Mouse (Mus musculus) E14TG2a.4 (cell line): ENCODE data around the gene Gng11.

ENCODE experiments used
- H3K27me3 ChIP-seq: 2 replicates; pipeline ENCODE4 v1.6.1; 2014; ENCODE audit warnings: low read length, control low read depth; ENCODE audit not compliant: insufficient read depth
- H3K36me3 ChIP-seq: 2 replicates; pipeline ENCODE4 v1.6.1; 2014; ENCODE audit warnings: low read length, control low read depth; ENCODE audit not compliant: insufficient read depth
- H3K4me1 ChIP-seq: replicated peaks from 2 replicates; pipeline ENCODE4 v1.6.1; 2014; ENCODE audit warnings: low read depth, low read length, control low read depth
- H3K4me3 ChIP-seq: replicated peaks from 2 replicates; pipeline ENCODE4 v1.5.1; 2014; ENCODE audit warnings: mild to moderate bottlenecking, low read length
- H3K9me3 ChIP-seq: 2 replicates; pipeline ENCODE4 v1.6.1; 2014; ENCODE audit warnings: low read length, control low read depth
- CTCF ChIP-seq: conservative IDR thresholded peaks from 2 replicates; pipeline ENCODE4 v1.5.1; 2014; ENCODE audit warnings: low read length
- NANOG ChIP-seq: IDR thresholded peaks from 2 replicates; pipeline ENCODE4 v1.6.1; 2014; ENCODE audit warnings: borderline replicate concordance, low read length, mixed read lengths
- POU5F1 ChIP-seq: IDR thresholded peaks from 2 replicates; pipeline ENCODE4 v1.6.1; 2014; ENCODE audit warnings: low read length, borderline replicate concordance

The Gng11 gene

GRCm38 (mm10) chr6:4041821-4042220 is 38.1 kb downstream of the Gng11 start:
- Histone ChIP-seq H3K36me3 (no peaks in the 10 kb centered on the region), H3K27me3 (no peaks in the 10 kb centered on the region), H3K4me1 (no peaks in the 10 kb centered on the region), H3K9me3 (no peaks in the 10 kb centered on the region), H3K4me3 (no peak overlapping the region)
- no peak for TF ChIP-seq NANOG
- TF ChIP-seq CTCF, result no peak
- no peak for TF ChIP-seq POU5F1

GRCm38 (mm10) chr6:4047200-4047599 is 43.5 kb downstream of the Gng11 start:
- Histone ChIP-seq H3K4me1 (no peaks in the 10 kb centered on the region), H3K36me3 (no peaks in the 10 kb centered on the region), H3K27me3 (no peaks in the 10 kb centered on the region), H3K9me3 (no peaks in the 10 kb centered on the region), H3K4me3 (no peak overlapping the region)
- TF ChIP-seq NANOG (no peak), CTCF (no peak), POU5F1 (no peak)

- no peak for TF ChIP-seq NANOG
- no peak for TF ChIP-seq POU5F1
- TF ChIP-seq CTCF, result no peak
- H3K4me1 ChIP-seq, result no peaks in the 10 kb centered on the region
- H3K4me3 ChIP-seq, result no peak overlapping the region
- no peaks in the 10 kb centered on the region for H3K9me3 ChIP-seq
- H3K27me3 ChIP-seq, result no peaks in the 10 kb centered on the region
- no peaks in the 10 kb centered on the region for H3K36me3 ChIP-seq
Measured at GRCm38 (mm10) chr6:4052843-4053242, 49.1 kb downstream of the Gng11 start.

GRCm38 (mm10) chr6:4054387-4054786 is 50.7 kb downstream of the Gng11 start:
- no peak overlapping the region for H3K4me3 ChIP-seq
- no peaks in the 10 kb centered on the region for H3K36me3 ChIP-seq
- H3K27me3 ChIP-seq, result no peaks in the 10 kb centered on the region
- TF ChIP-seq POU5F1 (no peak), CTCF (no peak), NANOG (no peak)
- H3K4me1 ChIP-seq, result no peaks in the 10 kb centered on the region
- no peaks in the 10 kb centered on the region for H3K9me3 ChIP-seq
